Mouse (Mus musculus) cerebellum, postnatal 25 days (tissue): ENCODE data around the gene AI413582.

Experiments
- DNase-seq, 2 experiments: peaks; one replicate each; pipeline ENCODE4 v3.0.0; 2021; ENCODE audit warnings: mixed read lengths in 2 of 2

AI413582 gene

DNA sequence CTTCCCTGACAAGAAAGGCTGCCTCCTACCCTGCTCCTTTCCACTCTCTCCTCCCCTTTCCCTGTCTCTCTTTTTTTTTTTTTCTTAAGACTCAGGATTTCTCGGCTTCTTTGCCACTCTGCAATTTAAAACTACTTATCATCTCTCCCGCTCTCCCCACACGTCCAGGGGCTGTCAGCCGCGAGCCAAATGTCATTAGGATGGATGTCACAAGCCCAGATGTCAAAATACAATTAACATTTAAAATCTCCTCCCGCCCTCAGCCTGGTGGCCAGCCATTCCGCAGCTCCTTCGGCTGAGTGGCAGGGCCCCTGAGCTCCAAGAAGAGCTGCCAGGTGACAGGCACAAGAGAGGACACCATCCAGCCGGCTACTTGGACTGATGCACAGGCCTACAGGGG lies 47.3 kb downstream of the AI413582 start:
- DNase-seq, result peak; percentile 30 to 33

DNA sequence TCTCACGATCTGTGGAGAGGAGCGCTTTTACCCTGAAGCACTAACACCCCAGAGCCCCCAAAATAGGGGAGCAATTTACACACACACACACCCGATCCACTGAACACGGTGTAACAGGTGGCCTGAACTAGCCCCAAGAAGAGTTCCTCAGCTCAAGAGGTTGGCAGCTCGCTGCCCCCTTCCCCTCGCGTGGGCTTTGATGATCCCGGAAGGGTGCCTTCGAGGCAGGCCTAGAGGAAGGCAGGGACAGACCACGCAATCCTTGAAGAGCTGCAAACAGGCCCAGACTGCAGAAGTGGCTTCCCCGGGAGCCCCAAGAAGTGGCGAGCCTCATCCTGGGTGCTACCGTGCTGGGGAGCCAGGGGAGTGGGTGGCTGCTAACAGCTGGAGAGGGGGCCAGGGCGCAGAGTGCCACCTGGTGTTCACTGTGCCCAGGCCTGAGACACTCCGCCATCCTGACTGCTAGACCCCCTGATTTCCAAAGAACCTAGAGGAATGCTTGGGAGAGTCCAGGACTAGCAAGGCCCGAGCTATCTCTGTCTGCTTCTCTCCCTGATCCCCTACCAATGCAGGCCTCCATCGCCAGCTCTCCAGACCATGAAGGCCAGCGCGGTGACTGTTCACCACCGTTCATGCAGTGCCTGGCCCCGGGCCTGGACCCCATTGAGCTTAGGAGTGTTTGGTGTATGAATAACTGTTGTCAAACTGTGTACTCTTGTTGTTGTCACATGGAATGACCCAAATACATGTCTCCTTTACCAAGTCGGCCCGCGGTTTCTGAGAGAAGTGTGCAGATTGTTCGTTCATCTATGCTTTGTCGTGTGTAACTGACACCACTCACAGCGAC lies 51.4 kb downstream of the AI413582 start:
- peak; percentile 44 to 58 for DNase-seq
